Mouse (Mus musculus): ENCODE data around the gene Hap1. TPM values are rescaled to one million over a fixed set of nuclear protein-coding genes. Genes with fewer than 3 reads are reported as not detected.
"Not testable (repeated sequence)": the region's sequence is repeated elsewhere in the genome, so short reads cannot be mapped to it uniquely, and the experiment has no call there.

The Hap1 gene
- total RNA-seq, 4 experiments from 2014 or later: 50.2 to 117 (median 83.7) TPM

DNA sequence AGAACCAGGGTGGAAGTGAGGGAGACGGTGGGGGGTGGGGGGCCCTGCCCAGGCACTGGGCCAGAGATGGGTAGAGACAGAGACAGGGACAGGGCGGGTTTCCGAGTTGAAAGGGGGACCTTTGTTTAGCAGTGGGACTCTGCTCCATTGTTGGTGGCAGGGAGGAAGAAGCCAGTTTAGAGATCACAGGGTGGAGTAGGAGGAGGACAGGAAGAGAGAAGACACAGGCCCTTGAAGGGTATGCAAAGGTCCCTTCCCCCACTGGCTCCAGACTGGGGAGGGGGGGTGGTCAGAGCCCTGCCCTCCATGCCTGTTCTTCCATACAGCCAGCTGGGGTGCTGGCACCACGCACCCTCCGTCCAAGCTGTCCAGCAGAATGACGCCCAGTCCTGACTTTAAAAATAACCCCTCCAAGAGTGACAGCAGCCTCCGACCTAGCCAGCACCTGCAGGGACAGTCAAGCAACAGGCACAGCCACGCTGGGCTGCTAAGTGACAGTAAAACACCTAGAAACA is 34.1 kb upstream of the Hap1 start:
- peak; percentile 60 for DNase-seq

DNA sequence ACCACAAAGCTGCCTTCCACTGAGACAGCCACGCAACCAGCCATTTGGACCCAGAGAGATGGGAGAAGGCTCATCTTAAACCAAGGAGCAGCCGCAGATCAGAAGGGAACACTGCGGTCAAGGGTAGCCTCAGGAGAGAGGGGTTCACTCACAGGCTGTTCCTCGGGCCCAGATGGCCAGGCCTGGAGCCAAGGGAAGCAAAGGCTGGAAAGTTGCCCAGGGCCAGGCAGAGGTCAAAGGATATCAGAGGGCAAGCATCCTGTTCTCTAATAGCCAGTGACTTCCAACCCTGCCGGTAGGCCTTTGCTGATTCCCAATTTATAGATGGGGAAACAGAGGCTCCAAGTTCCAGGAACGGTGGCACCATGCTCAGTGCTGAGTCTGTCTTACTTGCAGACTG is 32.7 kb upstream of the Hap1 start:
- DNase-seq: peak; percentile 63

DNA sequence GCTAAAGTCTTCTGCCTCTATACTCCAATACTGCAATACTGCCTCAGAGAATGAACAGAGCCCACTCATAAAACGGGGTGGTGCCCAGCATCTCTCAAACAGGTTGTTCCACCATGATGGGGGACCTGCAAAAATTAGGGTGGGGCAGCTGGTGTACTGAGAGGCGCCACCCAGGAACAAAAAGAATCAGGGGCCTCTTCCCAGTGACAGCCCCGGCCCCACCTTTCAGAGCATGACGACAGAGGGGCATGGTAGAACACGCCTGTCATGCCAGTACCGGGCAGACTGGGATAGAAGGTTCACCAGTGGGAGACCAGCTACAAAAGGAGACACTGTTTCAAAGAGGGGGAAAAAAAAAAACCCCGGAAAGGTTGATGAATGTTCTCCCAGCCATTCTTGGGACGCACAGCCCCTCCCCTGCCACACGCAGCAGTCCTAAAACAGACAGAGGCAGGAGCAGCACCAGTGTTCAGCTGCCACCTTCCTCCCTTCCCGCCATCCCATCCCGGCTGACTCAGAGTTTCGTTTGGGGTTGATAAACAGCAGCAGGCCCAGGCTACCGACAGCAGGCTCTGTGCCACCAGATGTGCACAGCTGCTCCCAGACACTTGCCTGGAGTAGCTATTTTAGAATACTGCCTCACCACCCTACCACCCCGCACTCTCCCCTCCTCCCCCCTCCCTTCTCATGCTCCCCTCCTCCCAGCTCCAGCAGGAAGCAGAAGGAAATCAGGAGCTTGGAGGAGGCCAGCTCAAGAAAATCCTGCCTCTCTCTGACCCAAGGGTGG is 31.9 kb upstream of the Hap1 start:
- no peak for DNase-seq

DNA sequence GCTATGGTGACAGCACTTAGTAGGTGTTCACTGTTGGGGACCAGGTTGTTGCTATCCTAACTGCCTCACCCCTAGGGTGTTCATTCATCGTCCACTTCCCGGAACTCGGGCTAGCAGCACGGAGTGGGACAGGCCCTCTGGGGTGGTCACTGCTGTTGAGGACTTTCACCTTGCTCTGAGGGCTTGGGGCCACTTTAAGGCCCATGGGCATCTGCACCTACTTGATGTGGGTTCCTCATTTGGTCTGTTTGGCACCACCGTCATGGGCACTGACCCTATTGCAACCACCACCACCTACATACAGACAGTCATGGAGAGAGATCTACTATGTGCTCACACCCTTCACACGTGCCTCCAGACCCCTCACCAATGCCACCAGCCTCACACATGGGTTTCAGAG is 31.2 kb upstream of the Hap1 start:
- no peak for DNase-seq

DNA sequence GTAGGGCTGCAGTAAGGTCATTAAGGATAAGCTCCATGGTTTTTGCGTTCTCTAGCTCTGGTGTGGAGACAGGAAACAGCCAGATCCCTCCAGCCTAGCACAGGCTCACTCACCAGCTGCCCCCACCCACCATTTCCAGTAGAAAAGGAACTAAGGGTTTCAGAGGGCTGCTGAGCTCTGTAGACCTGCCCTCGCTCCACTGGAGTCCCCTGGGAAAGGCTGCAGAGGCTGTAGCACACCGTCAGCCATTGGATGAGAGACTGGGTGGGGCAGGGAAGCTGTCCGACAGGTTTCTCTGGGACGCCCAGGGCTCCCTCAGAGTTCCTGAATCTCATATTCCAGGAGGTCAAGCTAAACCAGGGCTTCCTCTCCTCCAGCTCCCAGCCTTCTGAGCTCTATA is 30.7 kb upstream of the Hap1 start:
- DNase-seq: no peak

DNA sequence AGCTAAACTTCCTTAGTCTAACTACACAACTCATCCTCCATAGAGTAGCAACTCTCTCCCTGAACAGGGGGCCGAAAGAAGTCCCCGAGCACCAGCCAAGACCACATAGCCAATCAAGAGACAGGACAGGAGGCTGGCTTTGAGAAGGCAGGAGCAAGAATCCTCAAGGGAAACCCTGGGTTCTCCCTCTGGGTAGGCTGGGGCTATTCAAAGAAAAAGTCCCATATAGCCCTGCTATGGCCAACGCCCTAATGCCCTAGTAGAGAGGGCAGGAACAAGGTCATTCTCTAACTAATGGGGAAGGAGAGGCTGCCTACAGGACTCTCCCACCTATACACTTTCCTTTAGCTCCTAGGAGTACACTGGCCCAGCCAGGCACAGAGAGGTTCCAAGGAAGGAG is 29.1 kb upstream of the Hap1 start:
- DNase-seq: no peak

DNA sequence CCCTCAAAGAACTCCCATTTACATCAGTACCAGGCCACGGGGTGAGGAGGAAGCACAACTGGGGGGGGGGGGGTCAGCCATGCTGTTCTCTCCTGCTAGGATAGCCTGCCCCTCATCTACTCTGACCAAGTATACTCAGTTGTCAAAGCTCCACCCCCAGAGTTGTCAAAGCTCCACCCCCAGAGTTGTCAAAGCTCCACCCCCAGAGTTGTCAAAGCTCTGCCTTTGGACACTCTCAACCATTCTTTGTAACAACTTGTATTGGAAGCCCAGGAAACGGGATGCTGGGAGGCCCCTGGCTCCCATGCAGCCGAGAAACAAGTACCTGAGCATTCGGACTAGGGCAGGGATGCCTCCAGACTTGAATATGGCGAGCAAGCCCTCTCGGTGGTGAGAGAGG is 26.8 kb upstream of the Hap1 start:
- no peak for DNase-seq

DNA sequence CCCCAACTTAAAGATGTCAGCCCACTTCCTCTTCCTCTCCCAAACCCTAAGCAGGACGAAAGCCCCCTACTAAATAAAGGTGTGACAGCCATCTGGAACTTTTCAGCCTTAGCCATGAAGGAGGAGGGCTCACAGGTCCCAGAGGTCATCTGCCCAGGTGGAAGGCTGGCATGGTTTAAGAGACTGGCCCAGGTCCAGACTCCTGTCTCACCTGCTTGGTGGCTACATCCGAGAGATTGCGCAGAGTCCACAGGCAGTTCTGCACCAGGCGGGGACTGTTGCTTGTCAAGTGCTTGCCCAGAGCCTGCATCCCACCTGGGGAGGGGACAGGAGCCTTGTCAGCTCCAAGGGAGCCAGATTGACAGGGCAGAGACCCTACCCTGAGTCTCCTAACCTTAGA is 23.4 kb upstream of the Hap1 start:
- DNase-seq: no peak

DNA sequence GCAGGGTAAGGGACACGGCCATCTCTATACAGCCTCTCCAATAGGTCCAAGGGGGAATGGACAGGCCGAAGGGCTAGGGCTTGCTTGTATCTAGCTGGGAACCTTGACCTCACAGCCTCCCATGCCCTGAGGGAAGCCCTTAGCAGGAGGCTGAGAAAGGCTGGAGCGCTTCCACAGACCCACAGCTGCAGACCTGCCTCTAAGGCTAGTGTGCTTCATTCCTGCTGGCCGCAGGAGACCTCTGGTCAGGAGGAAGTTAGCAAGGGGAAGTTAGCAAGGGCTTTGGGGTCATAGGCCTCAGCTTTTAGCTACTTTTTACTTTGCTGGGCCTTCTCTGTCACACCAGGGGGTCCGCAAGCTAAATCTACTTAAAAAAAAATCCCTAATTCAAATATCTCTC is 22.5 kb upstream of the Hap1 start:
- no peak for DNase-seq

DNA sequence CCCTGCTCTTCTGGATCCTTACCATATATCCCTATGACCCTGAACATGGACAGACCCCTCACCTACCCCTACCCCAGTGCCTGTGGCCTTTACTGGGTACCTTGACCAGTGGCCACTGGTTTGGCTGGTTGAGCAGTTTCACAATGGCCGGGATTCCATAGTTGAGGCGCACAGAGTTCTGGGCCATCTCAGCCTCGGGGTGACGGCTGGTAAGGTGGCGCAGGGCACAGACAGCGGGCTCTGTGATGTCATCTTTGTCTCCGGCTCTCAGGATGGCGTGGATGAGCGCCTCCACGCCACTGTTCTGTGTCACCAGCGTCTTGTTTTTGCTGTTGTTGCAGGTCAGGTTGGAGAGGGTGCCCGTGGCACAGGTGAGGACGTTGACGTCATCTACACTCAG is 22.1 kb upstream of the Hap1 start:
- DNase-seq: no peak

DNA sequence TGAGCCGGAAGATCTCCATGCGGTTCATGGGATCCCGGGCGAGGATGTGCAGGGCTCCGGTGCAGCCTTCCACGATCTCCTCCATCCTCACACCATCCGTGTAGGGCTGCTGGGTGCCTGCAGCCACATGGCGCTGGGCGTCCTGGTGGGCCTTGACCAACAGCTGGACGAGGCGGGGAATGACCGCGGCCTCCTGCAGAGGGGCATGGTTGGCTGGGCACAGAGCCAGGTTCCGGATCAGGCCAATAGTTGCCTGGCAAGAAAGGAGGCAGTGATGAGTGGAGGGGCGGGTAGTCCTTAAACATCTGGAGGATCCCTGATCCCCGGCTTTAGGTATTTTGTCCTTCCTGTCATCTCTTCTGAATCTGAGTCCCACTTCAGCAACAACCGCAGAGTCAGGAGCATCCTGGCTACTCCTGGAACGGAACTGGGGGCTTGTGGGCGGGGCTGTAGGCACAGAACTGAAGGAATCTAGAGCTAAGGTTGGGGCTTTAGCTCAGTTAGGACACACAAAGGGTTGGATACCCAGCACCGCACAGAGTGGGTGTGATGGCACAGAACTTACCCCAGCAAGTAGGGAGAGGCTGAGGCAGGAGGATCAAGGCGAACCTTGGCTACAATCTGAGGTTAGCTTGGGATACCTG is 20.9 kb upstream of the Hap1 start:
- no peak for DNase-seq

DNA sequence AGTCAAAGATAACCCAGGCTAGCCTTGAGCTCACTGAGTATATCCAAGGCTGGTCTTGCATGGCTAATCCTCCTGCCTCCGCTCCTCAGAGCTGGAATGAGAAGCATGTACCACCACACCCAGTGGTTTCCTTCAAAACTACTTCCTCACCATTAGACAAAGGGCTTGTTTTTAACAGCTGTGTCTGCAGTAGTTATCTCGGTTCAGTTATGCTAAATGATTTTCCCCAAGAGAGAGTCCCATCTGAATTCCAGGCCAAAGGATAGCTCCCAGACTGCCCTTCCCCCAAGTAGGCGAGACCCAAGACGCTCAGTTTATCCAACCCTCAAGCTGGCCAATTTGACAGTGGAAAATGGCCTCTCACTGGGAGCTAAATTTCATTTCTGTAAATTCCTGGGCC is 20.1 kb upstream of the Hap1 start:
- no peak for DNase-seq

DNA sequence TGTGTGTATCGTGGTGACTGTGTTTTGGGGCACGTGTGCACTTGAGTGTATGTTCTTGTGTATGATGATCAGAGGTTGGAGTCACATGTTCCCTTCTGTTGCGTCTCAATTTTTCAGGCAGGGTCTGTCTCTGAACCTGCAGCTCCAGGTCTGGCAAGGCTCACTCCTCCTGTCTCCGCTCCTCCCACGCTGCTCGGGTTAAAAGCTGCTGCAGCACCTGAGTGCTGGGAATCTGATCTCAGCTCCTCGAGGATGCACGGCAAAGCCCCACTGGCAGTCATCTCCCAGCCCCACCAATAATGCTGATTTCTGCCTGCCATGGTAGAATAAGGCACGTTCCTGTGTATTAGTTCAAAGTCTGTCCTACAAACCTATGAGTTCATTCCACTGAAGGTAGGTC is 19.2 kb upstream of the Hap1 start:
- DNase-seq: no peak

DNA sequence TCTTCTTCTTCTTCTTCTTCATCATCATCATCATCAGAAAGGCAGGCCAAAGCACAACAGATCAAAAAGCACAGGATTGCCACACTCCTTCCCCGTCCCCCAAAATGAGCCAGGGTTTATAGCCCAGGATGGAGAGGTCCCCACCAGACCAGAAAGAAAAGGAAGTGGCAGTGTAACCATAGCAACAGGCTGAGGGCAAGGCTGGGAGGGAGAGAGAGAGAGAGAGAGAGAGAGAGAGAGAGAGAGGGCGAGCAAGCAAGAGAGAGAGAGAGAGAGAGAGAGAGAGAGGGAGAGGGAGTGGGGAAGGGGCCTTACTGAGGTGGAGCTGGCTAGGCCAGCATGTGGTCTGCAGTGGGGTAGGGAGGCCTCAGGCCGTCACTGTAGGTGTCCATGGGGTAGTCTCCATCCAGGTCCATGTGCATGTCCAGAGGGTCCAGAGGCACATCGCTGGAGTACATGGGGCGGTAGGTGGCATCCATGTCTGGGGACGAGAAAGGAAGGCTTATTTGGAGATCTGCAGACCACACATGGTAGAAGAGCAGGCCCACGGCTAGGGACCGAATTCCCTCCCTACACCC is 16.1 kb upstream of the Hap1 start:
- DNase-seq: no peak

DNA sequence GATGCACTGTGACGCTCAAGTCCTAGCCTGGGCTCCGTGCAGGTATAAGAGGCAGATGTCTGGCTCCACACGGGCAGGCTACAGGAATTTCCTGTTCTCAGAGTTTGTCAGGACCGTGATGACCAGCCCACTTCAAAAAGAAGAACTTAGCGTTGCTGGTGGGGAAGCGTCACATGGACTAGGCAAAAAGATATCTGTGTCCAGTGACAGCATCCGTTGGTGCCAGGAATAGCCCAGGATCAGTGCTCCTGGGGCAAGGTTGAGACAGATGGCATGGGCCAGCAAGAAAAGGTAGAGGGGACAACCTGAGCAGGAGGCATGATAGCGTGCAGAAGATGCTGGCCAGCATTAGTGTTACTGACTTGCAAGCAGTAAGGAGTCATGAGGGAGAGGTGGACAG is 13.9 kb upstream of the Hap1 start:
- DNase-seq: no peak

DNA sequence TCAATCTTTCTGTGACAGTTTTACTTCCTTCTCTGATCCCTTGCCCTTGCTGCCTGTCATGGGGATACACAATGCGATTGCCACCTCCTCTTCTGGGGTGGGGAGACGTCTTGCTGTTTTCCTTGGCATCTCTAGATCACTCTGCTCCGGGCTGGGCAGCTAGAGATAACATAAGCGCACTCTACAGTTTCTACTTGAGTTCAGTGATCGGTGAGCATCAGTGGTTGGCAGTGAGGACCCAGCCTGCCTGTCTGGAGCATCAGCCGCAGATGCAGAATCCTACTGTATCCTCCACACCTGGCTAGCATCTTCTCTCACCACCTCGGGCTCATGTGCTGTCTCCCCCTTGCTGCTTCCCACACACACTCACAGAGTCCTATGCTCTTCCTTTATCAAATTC is 13.2 kb upstream of the Hap1 start:
- no peak for DNase-seq

DNA sequence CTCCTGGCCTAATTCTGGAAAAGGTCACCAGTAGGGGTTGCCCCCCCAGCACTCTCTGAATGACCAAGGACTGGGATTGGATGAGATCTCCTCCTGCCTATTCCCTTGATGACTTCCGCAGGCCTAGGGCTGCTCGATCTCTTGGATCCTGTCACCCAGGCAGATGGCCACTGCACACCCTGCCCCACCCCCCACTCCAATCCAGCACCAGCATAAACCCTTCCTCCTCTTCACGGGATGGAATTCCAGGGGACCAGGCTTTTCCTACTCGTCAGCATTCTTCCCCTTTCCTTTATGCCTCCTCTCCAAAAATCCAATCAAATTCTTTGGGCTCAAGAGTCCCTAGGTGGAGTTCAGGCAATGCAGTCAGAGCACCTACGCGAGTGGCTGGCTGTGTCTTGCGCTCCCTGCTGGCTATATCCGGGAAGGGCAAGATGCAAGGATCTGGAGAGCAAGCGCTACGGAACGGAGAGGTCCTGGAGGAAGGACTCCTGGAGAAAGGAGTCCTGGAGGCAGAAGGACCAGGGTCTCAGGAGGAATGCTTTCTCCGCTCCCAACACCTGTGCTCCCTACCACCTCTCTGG is 7.1 kb upstream of the Hap1 start:
- no peak for DNase-seq

DNA sequence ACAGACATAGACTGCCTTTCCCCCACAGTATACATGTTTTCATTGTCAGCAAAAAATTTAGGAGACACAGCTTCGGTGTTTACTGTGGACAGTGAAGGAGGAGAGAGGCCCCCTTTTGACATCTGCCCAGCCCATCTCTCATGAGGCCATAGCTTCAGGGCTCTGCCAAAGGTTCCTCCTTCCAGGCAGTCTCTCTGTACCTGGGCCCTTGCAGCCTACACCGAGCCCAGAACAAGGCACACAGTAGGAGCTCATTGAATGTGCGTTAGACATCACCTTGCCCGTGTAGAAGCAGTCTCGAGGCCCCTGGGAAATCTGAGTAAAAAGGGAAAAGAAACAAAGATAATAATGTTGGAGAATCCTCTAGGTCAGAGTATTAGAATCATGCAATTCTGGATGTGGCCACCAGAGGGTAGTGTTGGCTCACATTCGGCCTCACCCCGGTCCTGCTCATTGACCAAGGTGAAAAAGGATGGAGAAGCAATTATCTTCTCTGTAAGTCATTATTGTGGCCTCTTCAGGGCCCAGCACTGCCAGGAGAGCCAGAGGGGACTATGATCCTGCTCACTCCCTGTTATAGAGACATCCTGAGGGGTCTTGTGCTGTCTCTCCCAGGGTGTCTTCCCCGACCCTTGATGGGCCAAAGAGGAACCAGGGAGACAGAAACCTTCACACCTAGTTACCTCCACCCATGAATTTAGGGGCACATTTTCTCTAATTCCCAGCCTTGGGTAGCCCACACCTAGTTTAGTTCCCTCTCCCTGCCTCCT is 6.5 kb upstream of the Hap1 start:
- DNase-seq: peak; percentile 43

DNA sequence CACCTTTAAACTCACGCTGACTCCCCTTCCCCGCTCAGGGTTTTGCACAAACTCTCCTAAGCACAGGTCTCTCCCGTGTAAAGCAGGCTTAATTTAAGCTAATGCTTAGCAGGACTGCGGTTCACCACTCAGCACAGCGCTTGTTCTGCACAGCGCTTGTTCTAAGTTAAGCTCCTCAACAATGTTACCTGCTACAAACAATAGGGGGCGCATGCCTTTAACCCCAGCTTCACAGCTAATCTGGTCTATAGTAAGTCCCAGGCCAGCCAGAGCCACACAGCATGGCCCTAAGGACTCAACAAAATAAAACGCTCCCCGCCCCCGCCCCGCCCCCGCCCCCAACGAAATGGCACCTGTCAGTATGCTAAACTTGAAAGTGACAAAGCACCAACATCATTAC is 5.1 kb upstream of the Hap1 start:
- not testable (repeated sequence) for DNase-seq

DNA sequence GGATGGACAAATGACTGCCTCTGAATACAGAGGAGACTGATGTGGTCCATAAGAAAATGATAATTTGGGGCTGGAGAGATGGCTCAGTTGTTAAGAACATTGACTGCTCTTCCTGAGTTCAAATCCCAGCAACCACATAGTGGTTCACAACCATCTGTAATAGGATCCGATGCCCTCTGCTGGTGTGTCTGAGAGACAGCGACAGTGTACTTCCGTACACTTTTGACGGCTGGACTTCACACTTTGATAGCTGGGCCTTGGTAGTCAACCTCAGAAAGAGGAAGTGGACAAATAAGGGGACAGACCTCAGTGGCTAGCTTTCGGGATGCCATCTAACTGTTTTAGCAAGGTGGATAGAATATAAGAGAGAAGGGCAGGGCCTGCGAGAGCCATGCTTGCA is 4.2 kb upstream of the Hap1 start:
- DNase-seq: no peak

DNA sequence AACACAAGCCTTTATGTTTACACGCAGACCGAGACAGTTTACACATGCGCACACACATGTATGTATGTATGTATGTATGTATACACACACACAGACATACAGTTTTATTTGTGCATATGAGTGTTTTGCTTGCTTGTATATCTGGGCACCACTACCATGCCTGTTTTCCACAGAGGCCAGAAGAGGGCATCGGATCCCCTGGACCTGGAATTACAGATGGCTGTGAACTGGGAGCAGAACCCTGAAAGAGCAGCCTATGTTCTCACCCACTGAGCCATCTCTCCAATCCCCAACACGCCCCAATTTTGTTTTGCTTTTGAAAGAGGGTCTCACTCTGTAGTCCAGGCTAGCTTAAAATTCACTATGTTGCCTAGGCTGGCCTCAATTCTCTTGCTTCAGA is 1.5 kb upstream of the Hap1 start:
- no peak for DNase-seq

DNA sequence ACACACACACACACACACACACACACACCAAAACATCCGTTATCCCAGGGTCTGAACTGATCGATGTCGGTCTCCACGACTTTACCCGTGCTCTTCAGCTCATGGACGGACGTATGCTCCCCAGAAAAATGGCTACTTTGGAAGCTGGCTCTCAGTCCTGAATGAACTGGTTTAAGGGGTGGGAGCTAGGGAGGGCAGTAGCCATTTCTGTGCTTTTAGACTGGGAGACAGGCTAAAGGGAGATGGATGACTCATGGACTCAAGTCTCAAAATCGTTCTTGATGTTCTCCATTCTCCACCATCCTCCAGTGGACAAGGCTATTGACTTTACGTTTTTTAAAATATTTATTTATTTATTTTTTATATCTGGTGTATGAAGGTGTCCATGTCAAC is 887 bp upstream of the Hap1 start:
- DNase-seq: no peak
